Comparison of ENCODE assay signal across 8 mouse cellular contexts in the genomic region with DNA sequence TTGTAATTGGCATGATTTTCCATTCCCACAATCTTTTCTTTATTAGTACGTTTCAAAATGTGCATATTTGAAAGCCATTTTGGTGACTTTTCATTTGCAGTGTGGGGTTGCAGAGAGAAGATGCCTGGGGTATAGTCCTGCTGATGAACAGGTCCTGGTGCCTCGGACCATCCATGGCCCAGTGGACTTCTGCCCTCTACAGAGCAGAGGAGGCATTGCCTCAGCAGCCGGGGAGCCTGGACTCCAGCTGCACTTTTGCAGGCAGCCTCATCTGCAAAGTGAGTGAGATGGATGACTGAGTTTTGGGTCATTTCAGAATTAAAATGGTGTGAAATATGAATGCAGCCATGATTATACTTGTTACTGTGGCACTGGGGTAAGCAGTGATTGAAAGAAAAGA.
DNase-seq lines count a peak whose midpoint lies in the region; ATAC-seq and TF ChIP-seq lines count a peak whose summit lies in the region.

No protein-coding gene starts in this region.

- ATAC-seq in kidney, postnatal 0 days (replicated peaks; ENCODE audit: low FRiP score, low read depth): no peak
- ATAC-seq in kidney, embryonic 15.5 days (replicated peaks; ENCODE audit: low FRiP score): no peak
- no peak for ATAC-seq in lung, embryonic 14.5 days (ENCODE audit: insufficient read depth)
- no peak for ATAC-seq in forebrain, embryonic 12.5 days (ENCODE audit: low FRiP score)

- peaks cover 8% of the 10 kb centered on the region; the same call in 1 of the 2 replicates for H3K4me1 ChIP-seq in kidney, postnatal 0 days (replicated peaks; ENCODE audit: insufficient read depth, low read length)
- H3K4me1 ChIP-seq in kidney, embryonic 15.5 days: peaks cover 34% of the 10 kb centered on the region
- peaks cover 6% of the 10 kb centered on the region; the same call in 1 of the 2 replicates for H3K4me1 ChIP-seq in lung, embryonic 14.5 days (ENCODE audit: insufficient read depth)
- H3K4me1 ChIP-seq in forebrain, embryonic 12.5 days: no peaks in the 10 kb centered on the region; the same call in 1 of the 2 replicates

- 48% methylated on average over 3 of the region's 3 CpGs for WGBS in kidney, postnatal 0 days
- WGBS in kidney, embryonic 15.5 days: 47% methylated on average over 3 of the region's 3 CpGs
- WGBS in lung, embryonic 14.5 days: 29% methylated on average over 3 of the region's 3 CpGs
- 40% methylated on average over 3 of the region's 3 CpGs for WGBS in forebrain, embryonic 12.5 days

- peak; percentile 58 for DNase-seq in kidney, postnatal 0 days (ENCODE audit: low spot score)
- DNase-seq in adrenal gland, adult 2 months: peak; percentile 63
- peak; percentile 54 to 55 for DNase-seq in cerebellum, postnatal 36 days
- DNase-seq in lung, embryonic 14.5 days: peak; percentile 64
- DNase-seq in frontal cortex, postnatal 10 days (ENCODE audit: low spot score in 2 of 2): no peak
- DNase-seq in gastrocnemius, adult 18-20 months (ENCODE audit: low spot score): no peak

- H3K36me3 ChIP-seq in kidney, postnatal 0 days (ENCODE audit: insufficient read depth, low read length): no peaks in the 10 kb centered on the region
- no peaks in the 10 kb centered on the region for H3K36me3 ChIP-seq in kidney, embryonic 15.5 days
- no peaks in the 10 kb centered on the region for H3K36me3 ChIP-seq in lung, embryonic 14.5 days (ENCODE audit: insufficient read depth)
- H3K36me3 ChIP-seq in forebrain, embryonic 12.5 days (replicated peaks): no peaks in the 10 kb centered on the region

- peak; percentile 69 for TF ChIP-seq CTCF in kidney, postnatal 0 days (IDR thresholded peaks at IDR 0.05; ENCODE audit: low read depth)
- TF ChIP-seq CTCF in lung, embryonic 14.5 days (IDR thresholded peaks at IDR 0.05; ENCODE audit: low read depth): peak; percentile 72

- no peak overlapping the region for H3K9ac ChIP-seq in kidney, postnatal 0 days (ENCODE audit: low read depth, low read length)
- no peak overlapping the region for H3K9ac ChIP-seq in kidney, embryonic 15.5 days
- H3K9ac ChIP-seq in lung, embryonic 14.5 days: no peak overlapping the region
- no peak overlapping the region for H3K9ac ChIP-seq in forebrain, embryonic 12.5 days

- H3K4me2 ChIP-seq in kidney, postnatal 0 days (ENCODE audit: low read length): no peak overlapping the region
- H3K4me2 ChIP-seq in kidney, embryonic 15.5 days: no peak overlapping the region
- no peak overlapping the region for H3K4me2 ChIP-seq in lung, embryonic 14.5 days
- H3K4me2 ChIP-seq in forebrain, embryonic 12.5 days: no peak overlapping the region

- no peak overlapping the region for H3K27ac ChIP-seq in kidney, postnatal 0 days
- H3K27ac ChIP-seq in kidney, embryonic 15.5 days: no peak overlapping the region
- H3K27ac ChIP-seq in lung, embryonic 14.5 days (ENCODE audit: low read depth): no peak overlapping the region
- H3K27ac ChIP-seq in forebrain, embryonic 12.5 days: no peak overlapping the region

- no peaks in the 10 kb centered on the region for H3K27me3 ChIP-seq in kidney, postnatal 0 days (ENCODE audit: insufficient read depth, low read length)
- H3K27me3 ChIP-seq in kidney, embryonic 15.5 days: no peaks in the 10 kb centered on the region
- H3K27me3 ChIP-seq in lung, embryonic 14.5 days (ENCODE audit: insufficient read depth, low read length): no peaks in the 10 kb centered on the region
- H3K27me3 ChIP-seq in forebrain, embryonic 12.5 days: no peaks in the 10 kb centered on the region

- H3K9me3 ChIP-seq in kidney, postnatal 0 days (replicated peaks; ENCODE audit: low read length): no peaks in the 10 kb centered on the region
- no peaks in the 10 kb centered on the region for H3K9me3 ChIP-seq in kidney, embryonic 15.5 days (replicated peaks)
- no peaks in the 10 kb centered on the region for H3K9me3 ChIP-seq in lung, embryonic 14.5 days (ENCODE audit: low read depth, low read length)
- no peaks in the 10 kb centered on the region for H3K9me3 ChIP-seq in forebrain, embryonic 12.5 days

- no peak overlapping the region for H3K4me3 ChIP-seq in kidney, postnatal 0 days (replicated peaks; ENCODE audit: low read depth, low read length)
- no peak overlapping the region for H3K4me3 ChIP-seq in kidney, embryonic 15.5 days (replicated peaks)
- H3K4me3 ChIP-seq in lung, embryonic 14.5 days (ENCODE audit: low read depth, low read length): no peak overlapping the region
- no peak overlapping the region for H3K4me3 ChIP-seq in forebrain, embryonic 12.5 days (replicated peaks)

Comparison
In these comparisons a context has a peak if more than half of its experiments do, and no peak if none do; other contexts are left out.
1. DNase-seq: peak in kidney, postnatal 0 days (single experiment), adrenal gland, adult 2 months (single experiment), cerebellum, postnatal 36 days (2 of 2) and lung, embryonic 14.5 days (single experiment); none in frontal cortex, postnatal 10 days (0 of 2) and gastrocnemius, adult 18-20 months (single experiment).